Mouse (Mus musculus) bone marrow, adult 2 months (tissue): ENCODE results near the gene Itk.

Experiments used
- CTCF ChIP-seq: fragments of 200-500 bp; IDR thresholded peaks from 2 replicates; pipeline ENCODE4 v1.5.1; 2011; ENCODE audit warnings: low read length, control low read depth; ENCODE audit not compliant: control insufficient read depth, insufficient read depth
- POLR2A ChIP-seq: fragments of 200-500 bp; IDR thresholded peaks from 2 replicates; pipeline ENCODE4 v1.6.1; 2011; ENCODE audit warnings: low read depth, mild to moderate bottlenecking, control low read depth, low read length, borderline replicate concordance; ENCODE audit not compliant: control insufficient read depth

GRCm38 (mm10) chr11:46435363-46435762, 46.0 kb upstream of the Itk start:
- TF ChIP-seq POLR2A (no peak), CTCF (no peak)
